Mouse (Mus musculus): ENCODE results near the gene Hsbp1. TPM values are rescaled to one million over a fixed set of nuclear protein-coding genes. Genes with fewer than 3 reads are reported as not detected.
"Not testable (repeated sequence)": the region's sequence is repeated elsewhere in the genome, so short reads cannot be mapped to it uniquely, and the experiment has no call there.

Hsbp1 gene
- polyA plus RNA-seq, 1 experiment from 2014 or later: 86.8 TPM

DNA sequence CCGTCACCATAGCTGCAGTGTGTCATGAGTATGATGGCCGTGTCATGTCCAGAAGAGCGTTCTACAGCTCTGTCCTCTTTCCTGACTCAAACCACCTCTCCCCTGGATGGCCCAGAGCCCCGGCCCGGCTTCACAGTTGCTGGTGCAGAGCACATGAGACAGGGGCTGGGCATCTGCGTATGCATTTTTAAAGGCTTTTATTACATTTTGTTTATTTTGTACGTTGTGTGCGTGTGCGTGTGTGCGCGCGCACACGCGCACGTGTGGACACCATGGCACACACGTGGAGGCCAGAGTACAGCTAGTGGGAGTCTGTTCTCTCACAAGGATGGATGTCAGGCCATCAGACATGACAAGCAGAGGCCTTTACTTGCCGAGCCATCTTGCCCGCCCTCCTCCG, 7.4 kb downstream of the Hsbp1 start:
- no peak overlapping the region for H3K9ac ChIP-seq
- no peaks in the 10 kb centered on the region for H3K27me3 ChIP-seq
- no peak overlapping the region for H3K4me3 ChIP-seq (replicated peaks)
- H3K9me3 ChIP-seq (replicated peaks): no peaks in the 10 kb centered on the region
- no peak overlapping the region for H3K27ac ChIP-seq
- peaks cover 30% of the 10 kb centered on the region for H3K4me1 ChIP-seq (replicated peaks)
- H3K4me2 ChIP-seq: no peak overlapping the region
- H3K36me3 ChIP-seq: peaks cover 32% of the 10 kb centered on the region
- no peak for ATAC-seq (ENCODE audit: low read depth)
- no peak for DNase-seq
- 85% methylated on average over 19 of the region's 19 CpGs for WGBS (ENCODE audit: insufficient replicate concordance)

GRCm38 (mm10) chr8:119352977-119353658, 8.8 kb downstream of the Hsbp1 start:
- peaks cover 30% of the 10 kb centered on the region for H3K4me1 ChIP-seq (replicated peaks)
- no peak overlapping the region for H3K4me3 ChIP-seq (replicated peaks)
- H3K27me3 ChIP-seq: no peaks in the 10 kb centered on the region
- ATAC-seq (ENCODE audit: low read depth) (peak; percentile 50), DNase-seq (no peak)
- H3K9me3 ChIP-seq (replicated peaks): no peaks in the 10 kb centered on the region
- 19% methylated on average over 10 of the region's 10 CpGs for WGBS (ENCODE audit: insufficient replicate concordance)
- H3K36me3 ChIP-seq: peaks cover 17% of the 10 kb centered on the region
- peak overlapping the region; percentile 33; the same call in 1 of the 2 replicates for H3K9ac ChIP-seq
- H3K4me2 ChIP-seq: peak overlapping the region; percentile 29
- H3K27ac ChIP-seq: peak overlapping the region; percentile 59

GRCm38 (mm10) chr8:119353659-119354023, 9.4 kb downstream of the Hsbp1 start:
- Histone ChIP-seq H3K9me3 (replicated peaks) (no peaks in the 10 kb centered on the region), H3K36me3 (peaks cover 12% of the 10 kb centered on the region), H3K4me2 (peak overlapping the region; percentile 29), H3K27me3 (no peaks in the 10 kb centered on the region), H3K4me3 (replicated peaks) (no peak overlapping the region), H3K4me1 (replicated peaks) (peaks cover 30% of the 10 kb centered on the region), H3K9ac (0 out of 2 replicates have a peak overlapping the region, but pooled peaks have one; percentile 33), H3K27ac (peak overlapping the region; percentile 59)
- ATAC-seq (ENCODE audit: low read depth) (peak; percentile 66), DNase-seq (no peak)
- 29% methylated on average over 6 of the region's 6 CpGs for WGBS (ENCODE audit: insufficient replicate concordance)

DNA sequence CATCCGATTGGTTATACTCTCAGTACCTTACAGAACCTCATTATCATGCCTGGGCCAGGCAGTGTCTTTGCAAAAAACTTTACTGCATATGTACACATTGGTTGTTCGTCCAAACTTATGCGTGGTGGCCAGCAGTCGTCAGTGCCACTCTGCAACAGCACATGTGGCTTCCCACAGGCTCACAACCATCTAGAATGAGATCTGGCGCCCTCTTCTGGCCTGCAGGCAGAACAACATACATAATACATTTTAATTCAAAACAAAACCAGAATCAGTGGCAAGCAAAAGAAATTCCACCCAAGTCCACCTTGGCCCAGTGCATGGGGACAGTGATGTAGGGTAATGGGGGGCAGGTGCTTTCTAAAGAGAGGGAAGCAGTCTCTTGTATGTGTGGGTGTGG, 12.3 kb downstream of the Hsbp1 start:
- 52% methylated on average over 5 of the region's 5 CpGs for WGBS (ENCODE audit: insufficient replicate concordance)
- peak; percentile 23 for DNase-seq

DNA sequence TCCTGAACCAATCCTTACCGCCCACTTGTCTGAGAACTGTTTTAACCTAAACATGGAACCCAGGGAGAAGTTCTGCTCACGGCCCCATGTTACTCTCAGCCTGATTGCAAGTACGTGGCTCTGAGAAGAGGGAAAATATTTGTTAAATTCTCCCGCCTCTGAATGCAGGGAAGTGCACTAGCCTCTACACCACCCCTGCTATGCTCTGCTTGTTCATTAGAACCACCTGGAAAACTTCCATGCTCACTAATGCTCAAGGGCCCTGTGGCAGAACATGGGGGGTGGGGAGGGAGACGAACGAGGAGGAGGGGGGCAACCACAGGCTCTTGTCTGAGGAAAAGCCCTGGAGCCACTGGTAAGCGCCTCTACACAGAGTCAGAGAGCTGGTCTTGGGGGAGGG, 13.9 kb downstream of the Hsbp1 start:
- Histone ChIP-seq H3K9me3 (replicated peaks) (no peaks in the 10 kb centered on the region), H3K4me2 (no peak overlapping the region), H3K9ac (no peak overlapping the region), H3K27me3 (no peaks in the 10 kb centered on the region), H3K36me3 (no peaks in the 10 kb centered on the region), H3K4me3 (replicated peaks) (no peak overlapping the region), H3K4me1 (replicated peaks) (peaks cover 14% of the 10 kb centered on the region), H3K27ac (no peak overlapping the region)
- ATAC-seq (ENCODE audit: low read depth) (no peak), DNase-seq (no peak)
- WGBS (ENCODE audit: insufficient replicate concordance): 66% methylated on average over 7 of the region's 7 CpGs

More for the DNA sequence above, 12.3 kb downstream of the Hsbp1 start:
- H3K36me3 ChIP-seq; H3K27ac ChIP-seq; H3K4me2 ChIP-seq; H3K9ac ChIP-seq; H3K4me3 ChIP-seq (replicated peaks); H3K27me3 ChIP-seq; ATAC-seq (ENCODE audit: low read depth); H3K9me3 ChIP-seq (replicated peaks): not testable (repeated sequence)
- peaks cover 21% of the 10 kb centered on the region for H3K4me1 ChIP-seq (replicated peaks)

DNA sequence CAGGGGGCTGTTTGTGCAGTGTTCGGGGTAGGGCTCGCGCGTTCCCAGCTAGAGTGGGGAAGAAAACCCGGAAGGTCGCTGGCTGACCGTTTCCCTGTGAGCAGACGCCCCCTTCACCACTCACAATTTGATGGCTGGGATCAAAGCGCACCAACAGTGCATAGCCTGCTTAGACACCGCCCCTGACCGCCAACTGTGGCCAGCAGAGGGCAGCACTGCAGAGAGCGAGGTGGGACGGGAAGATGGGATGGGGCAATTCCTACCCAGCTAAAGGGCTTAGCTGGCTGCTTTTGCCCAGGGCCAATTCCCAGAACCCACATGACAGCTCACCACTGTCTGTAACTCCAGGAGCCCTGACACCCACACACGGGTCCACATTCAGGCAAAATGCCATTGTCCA, 14.5 kb downstream of the Hsbp1 start:
- Histone ChIP-seq H3K36me3 (no peaks in the 10 kb centered on the region), H3K9me3 (replicated peaks) (no peaks in the 10 kb centered on the region), H3K4me3 (replicated peaks) (no peak overlapping the region), H3K27ac (no peak overlapping the region), H3K4me2 (no peak overlapping the region), H3K9ac (no peak overlapping the region), H3K27me3 (no peaks in the 10 kb centered on the region), H3K4me1 (replicated peaks) (peaks cover 7% of the 10 kb centered on the region)
- ATAC-seq (ENCODE audit: low read depth) (no peak), DNase-seq (peak; percentile 33)
- WGBS (ENCODE audit: insufficient replicate concordance): 27% methylated on average over 14 of the region's 14 CpGs

DNA sequence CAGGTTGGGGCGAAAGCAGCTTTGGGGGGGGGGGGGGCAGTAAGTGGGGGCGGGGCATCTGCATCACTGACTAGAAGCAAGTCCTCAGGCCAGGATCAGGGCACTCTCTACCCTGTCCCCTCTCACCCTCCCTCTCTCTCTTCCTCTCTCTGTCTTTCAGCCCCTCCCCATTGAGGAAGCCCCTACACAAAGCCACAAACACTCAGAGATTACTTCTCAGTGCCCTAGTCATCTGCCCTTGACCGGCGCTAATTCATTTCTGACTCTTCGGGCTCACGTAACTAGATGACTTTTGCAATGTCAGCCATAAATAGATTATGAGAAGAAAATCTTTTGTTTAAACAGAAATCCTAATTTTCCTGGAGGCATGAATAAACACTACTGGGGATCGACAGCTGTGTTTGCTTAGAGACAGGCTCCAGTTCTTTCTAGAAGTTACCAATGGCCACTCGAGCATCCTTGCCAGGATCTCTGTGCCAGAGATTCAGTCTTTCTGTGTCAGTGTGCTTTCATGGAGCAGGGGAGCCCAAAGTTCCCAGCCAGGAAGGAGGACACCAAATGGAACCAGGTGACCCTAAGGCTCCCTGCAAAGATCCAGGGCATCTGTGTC, 16.5 kb downstream of the Hsbp1 start:
- WGBS (ENCODE audit: insufficient replicate concordance): 46% methylated on average over 8 of the region's 8 CpGs
- Histone ChIP-seq H3K36me3 (no peaks in the 10 kb centered on the region), H3K27me3 (no peaks in the 10 kb centered on the region), H3K4me1 (replicated peaks) (no peaks in the 10 kb centered on the region), H3K4me2 (no peak overlapping the region), H3K9me3 (replicated peaks) (no peaks in the 10 kb centered on the region), H3K4me3 (replicated peaks) (no peak overlapping the region), H3K27ac (no peak overlapping the region), H3K9ac (no peak overlapping the region)
- DNase-seq: no peak
- ATAC-seq (ENCODE audit: low read depth): no peak

DNA sequence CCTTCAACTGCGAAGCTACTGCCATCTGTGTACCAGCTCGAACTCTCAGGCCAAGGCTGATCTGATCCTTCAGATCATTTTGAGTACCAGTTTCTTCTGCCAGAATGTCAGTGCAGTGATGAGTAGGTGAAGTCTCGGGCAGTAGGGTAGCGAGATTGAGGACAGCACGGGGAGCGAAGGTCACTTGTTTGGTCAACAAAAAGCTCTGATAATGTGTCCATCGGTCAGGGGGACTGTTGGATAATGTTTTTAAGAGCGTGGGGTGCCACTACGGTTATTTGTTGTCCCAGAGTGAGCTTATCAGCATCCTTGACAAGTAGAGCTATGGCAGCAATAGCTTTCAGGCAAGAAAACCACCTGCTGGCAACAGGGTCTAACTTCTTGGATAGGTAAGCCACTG, 30.4 kb downstream of the Hsbp1 start:
- not testable (repeated sequence) for H3K36me3 ChIP-seq; H3K27ac ChIP-seq; DNase-seq; H3K9me3 ChIP-seq (replicated peaks); H3K9ac ChIP-seq; H3K4me1 ChIP-seq (replicated peaks); ATAC-seq (ENCODE audit: low read depth); H3K4me2 ChIP-seq; H3K27me3 ChIP-seq; H3K4me3 ChIP-seq (replicated peaks)
- 63% methylated on average over 9 of the region's 9 CpGs for WGBS (ENCODE audit: insufficient replicate concordance)

- DNase-seq (no peak), ATAC-seq (ENCODE audit: low read depth) (no peak)
- no peaks in the 10 kb centered on the region for H3K4me1 ChIP-seq (replicated peaks)
- no peak overlapping the region for H3K4me2 ChIP-seq
- H3K36me3 ChIP-seq: no peaks in the 10 kb centered on the region
- H3K9me3 ChIP-seq (replicated peaks): no peaks in the 10 kb centered on the region
- H3K4me3 ChIP-seq (replicated peaks): no peak overlapping the region
- 62% methylated on average over 7 of the region's 7 CpGs for WGBS (ENCODE audit: insufficient replicate concordance)
- no peak overlapping the region for H3K27ac ChIP-seq
- no peak overlapping the region for H3K9ac ChIP-seq
- H3K27me3 ChIP-seq: no peaks in the 10 kb centered on the region
Measured at GRCm38 (mm10) chr8:119378476-119378875, 34.2 kb downstream of the Hsbp1 start.

DNA sequence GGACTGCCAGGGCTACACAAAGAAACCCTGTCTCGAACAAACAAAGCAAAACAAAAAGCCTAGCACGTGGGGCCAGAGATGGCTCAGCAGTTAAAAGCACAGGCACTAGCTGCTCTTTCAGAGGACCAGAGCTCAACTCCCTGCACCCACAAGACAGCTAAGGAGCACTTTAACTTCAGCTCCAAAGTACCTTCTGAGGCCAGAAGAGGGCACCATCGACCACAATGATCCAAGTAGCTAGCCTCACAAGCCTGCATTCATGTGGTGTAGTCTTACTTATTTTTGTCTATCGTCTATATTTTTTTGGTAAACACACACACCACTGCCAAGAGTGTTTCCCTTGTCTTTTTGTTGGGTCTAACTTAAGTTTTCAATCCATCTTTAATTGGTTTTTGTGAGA, 36.3 kb downstream of the Hsbp1 start:
- H3K4me1 ChIP-seq (replicated peaks): no peaks in the 10 kb centered on the region
- H3K36me3 ChIP-seq: no peaks in the 10 kb centered on the region
- 19% methylated on average over 4 of the region's 4 CpGs for WGBS (ENCODE audit: insufficient replicate concordance)
- no peak for DNase-seq
- H3K9ac ChIP-seq: no peak overlapping the region
- no peaks in the 10 kb centered on the region for H3K9me3 ChIP-seq (replicated peaks)
- H3K4me2 ChIP-seq: no peak overlapping the region
- no peak for ATAC-seq (ENCODE audit: low read depth)
- H3K4me3 ChIP-seq (replicated peaks): no peak overlapping the region
- H3K27ac ChIP-seq: no peak overlapping the region
- H3K27me3 ChIP-seq: no peaks in the 10 kb centered on the region

DNA sequence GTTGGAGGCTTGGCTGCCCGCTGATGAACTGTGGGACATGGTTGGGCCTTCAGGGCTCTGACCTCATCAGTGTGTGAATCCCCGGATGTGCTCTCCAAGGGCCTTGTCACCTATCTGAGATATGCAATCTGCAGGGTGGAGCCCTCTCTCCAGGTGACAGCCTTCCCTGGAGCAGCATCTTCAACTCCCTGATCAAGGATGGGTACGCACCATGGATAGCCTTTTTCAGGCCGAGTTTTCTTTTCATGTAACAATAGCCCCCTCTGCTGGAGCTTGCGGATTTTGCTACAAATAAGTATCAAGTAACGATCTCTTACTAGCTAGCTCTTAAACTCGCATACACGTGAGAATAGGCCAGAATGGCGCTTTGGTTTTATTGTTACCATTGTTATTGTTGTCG, 40.2 kb downstream of the Hsbp1 start:
- no peaks in the 10 kb centered on the region for H3K4me1 ChIP-seq (replicated peaks)

DNA sequence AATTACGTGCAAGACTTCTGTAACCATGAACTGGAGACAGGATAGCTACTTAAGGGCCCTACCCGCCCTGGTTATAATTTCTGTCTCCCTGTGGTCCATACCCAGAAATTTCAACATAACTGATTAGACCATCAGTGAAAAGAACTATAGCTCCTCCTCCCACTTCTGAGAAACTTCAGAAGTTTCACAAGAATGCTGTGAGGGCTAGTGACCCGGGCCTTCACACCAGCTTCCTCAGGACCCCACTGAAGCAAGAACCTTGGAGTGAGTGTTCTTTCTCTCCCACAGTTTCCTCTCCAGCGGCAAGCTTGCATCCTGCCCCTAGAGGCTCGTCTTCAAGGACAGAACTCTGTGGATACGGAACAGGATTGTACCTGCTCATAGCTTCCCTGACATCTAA, 41.6 kb downstream of the Hsbp1 start:
- Histone ChIP-seq H3K27me3 (peaks cover 2% of the 10 kb centered on the region; the same call in 1 of the 2 replicates), H3K9me3 (replicated peaks) (no peaks in the 10 kb centered on the region), H3K27ac (no peak overlapping the region), H3K36me3 (no peaks in the 10 kb centered on the region), H3K4me3 (replicated peaks) (no peak overlapping the region), H3K9ac (no peak overlapping the region), H3K4me1 (replicated peaks) (no peaks in the 10 kb centered on the region), H3K4me2 (no peak overlapping the region)
- DNase-seq (no peak), ATAC-seq (ENCODE audit: low read depth) (no peak)
- 50% methylated on average over 6 of the region's 6 CpGs for WGBS (ENCODE audit: insufficient replicate concordance)

More for the DNA sequence above, 40.2 kb downstream of the Hsbp1 start:
- no peaks in the 10 kb centered on the region for H3K9me3 ChIP-seq (replicated peaks)
- H3K36me3 ChIP-seq: no peaks in the 10 kb centered on the region
- H3K4me3 ChIP-seq (replicated peaks): no peak overlapping the region
- peaks cover 2% of the 10 kb centered on the region; the same call in 1 of the 2 replicates for H3K27me3 ChIP-seq
- DNase-seq (peak; percentile 28), ATAC-seq (ENCODE audit: low read depth) (no peak)
- no peak overlapping the region for H3K27ac ChIP-seq
- 19% methylated on average over 10 of the region's 10 CpGs for WGBS (ENCODE audit: insufficient replicate concordance)
- H3K4me2 ChIP-seq: no peak overlapping the region
- H3K9ac ChIP-seq: no peak overlapping the region
